Mouse (Mus musculus): ENCODE results near the gene Phxr2. TPM values are rescaled to one million over a fixed set of nuclear protein-coding genes. Genes with fewer than 3 reads are reported as not detected.

Phxr2 gene
- not detected for polyA plus RNA-seq (2014; fragmentation: Illumina TruSeq; extraction: RNeasy Lipid Tissue Mini Kit (QIAGEN cat#74804); ENCODE audit: low read depth, low replicate concordance)

DNA sequence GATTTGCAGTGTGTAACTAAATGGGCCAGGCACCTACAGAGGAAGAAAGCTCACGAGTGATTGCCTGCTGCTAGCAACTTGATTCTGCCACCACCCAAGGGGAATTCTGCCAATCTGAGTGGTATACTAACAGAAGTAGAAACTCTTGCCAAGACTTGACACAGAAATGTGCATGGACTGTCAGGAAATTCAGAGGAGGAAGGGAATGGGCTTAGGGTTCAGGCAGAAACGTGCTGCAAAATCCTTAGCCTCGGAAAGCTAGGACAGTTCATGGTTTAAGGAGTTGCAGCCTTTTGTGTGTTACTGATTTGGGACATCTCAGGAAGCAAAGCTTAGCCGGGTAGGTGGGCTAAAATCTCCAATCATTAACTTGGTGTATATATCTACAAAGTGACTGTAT is at the start of gene Phxr2:
Phxr2 (minus strand) TSS at position 101 of the 400 bp plus-strand sequence.

DNA sequence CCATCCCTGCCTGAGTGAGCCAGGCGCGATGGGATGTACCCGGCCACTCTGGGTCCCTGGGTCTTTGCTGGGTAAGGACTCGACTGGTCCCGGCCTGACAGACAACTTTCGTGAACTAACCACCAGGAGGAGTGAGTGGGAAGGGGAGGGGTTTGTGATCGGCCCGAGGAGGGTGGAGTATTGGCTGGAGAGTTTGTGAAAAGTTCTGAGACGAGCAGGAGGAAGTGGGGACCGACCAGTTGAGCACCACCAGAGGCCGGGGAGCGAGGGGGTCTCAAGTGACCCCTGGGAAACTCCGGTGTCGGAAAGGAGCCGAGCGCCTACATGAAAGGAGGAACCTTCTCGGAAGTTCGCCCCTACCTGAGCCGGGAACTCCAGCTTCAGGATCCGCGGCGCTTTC is 18.2 kb downstream of the Phxr2 start, which contains the start of gene Galnt4:
Galnt4 (plus strand) TSS at position 196 of the 400 bp plus-strand sequence.

DNA sequence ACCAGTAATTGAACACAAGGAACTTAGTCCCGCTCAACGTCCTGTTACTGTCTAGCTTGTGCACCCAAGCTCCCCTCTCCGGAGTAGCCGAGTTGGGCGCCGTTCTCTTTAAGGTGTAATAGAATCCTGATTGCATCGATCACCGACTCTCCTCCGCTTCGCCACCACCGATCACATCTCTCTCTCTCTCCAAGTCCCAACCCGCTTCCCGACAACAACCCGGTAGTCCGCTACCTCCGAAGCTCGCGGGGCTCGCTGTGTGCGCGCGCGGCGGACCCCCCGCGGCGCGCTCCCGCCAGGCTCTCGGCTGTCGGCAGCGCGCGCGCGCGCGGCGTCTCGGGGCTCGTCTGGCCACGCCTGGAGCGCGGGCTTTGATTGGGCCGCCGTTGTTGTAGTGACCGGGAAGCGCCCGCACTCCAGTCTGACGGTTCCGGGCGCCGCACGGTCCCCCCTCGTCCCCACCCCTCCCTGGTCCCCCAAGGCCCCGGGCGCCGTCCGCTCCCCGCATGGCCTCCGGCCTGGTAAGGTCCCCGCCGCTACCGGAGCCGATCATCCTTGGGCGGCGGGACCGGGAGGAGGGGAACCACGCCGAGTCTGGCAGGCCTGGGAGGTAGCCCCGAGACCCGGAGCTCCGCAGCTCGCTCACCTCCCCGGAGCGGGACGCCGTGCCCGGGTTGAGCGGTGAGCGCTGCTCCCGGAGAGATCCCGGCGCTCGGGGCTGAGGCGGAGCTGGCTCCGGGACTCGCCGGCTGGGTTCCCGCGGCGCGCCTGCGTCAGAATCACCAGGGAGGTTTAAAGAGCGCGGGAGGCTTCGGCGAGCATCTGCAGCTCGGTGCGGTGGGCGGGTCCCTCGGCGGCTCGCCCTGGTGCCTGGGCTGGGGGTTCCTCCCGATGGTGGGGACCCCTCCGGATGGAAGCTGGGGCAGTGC is 19.2 kb downstream of the Phxr2 start, which contains the start of gene Poc1b:
Poc1b (plus strand) TSS at position 334 of the 929 bp plus-strand sequence.

Other genes starting within 250 kb of the Phxr2 start
- gene Atp2b1, start 211.9 kb downstream of the Phxr2 start, polyA plus RNA-seq (2014; fragmentation: Illumina TruSeq; extraction: RNeasy Lipid Tissue Mini Kit (QIAGEN cat#74804); ENCODE audit: low read depth, low replicate concordance), result 71.7 TPM
- 11.0 TPM for gene Poc1b, start 19.3 kb downstream of the Phxr2 start, polyA plus RNA-seq (2014; fragmentation: Illumina TruSeq; extraction: RNeasy Lipid Tissue Mini Kit (QIAGEN cat#74804); ENCODE audit: low read depth, low replicate concordance)
- 15.8 TPM for gene Galnt4, start 18.2 kb downstream of the Phxr2 start, polyA plus RNA-seq (2014; fragmentation: Illumina TruSeq; extraction: RNeasy Lipid Tissue Mini Kit (QIAGEN cat#74804); ENCODE audit: low read depth, low replicate concordance)
- 109 TPM for gene Dusp6, start 136.9 kb upstream of the Phxr2 start, polyA plus RNA-seq (2014; fragmentation: Illumina TruSeq; extraction: RNeasy Lipid Tissue Mini Kit (QIAGEN cat#74804); ENCODE audit: low read depth, low replicate concordance)

All from kidney, adult 10 weeks (tissue).